Mouse (Mus musculus) embryonic facial prominence, embryonic 10.5 days (tissue): ENCODE measurements at regions not wholly inside any gene's neighbourhood (a gene's known extent, or its start where the extent isn't known, plus 50 kb on each side); places are given as distances from the start of the nearest gene placed in this dataset.

Experiments used
- DNase-seq: peaks from one replicate; pipeline ENCODE4 v3.0.0-alpha.2; 2017; ENCODE audit warnings: low spot score
- H3K27ac ChIP-seq: fragments of 300-500 bp; sonication (generic); replicated peaks from 2 replicates; pipeline ENCODE4 v1.5.1; 2016; ENCODE audit warnings: mild to moderate bottlenecking
- H3K27me3 ChIP-seq: fragments of 300-500 bp; sonication (generic); replicated peaks from 2 replicates; pipeline ENCODE4 v1.6.1; 2016; ENCODE audit warnings: low read depth, mild to moderate bottlenecking; ENCODE audit not compliant: poor library complexity, severe bottlenecking
- H3K36me3 ChIP-seq: fragments of 300-500 bp; sonication (generic); replicated peaks from 2 replicates; pipeline ENCODE4 v1.6.1; 2016; ENCODE audit warnings: mild to moderate bottlenecking, moderate library complexity
- H3K4me1 ChIP-seq: fragments of 300-500 bp; sonication (generic); 2 replicates; pipeline ENCODE4 v1.6.1; 2016
- H3K4me3 ChIP-seq: fragments of 300-500 bp; sonication (generic); 2 replicates; pipeline ENCODE4 v1.5.1; 2016; ENCODE audit warnings: mild to moderate bottlenecking, moderate library complexity
- H3K9me3 ChIP-seq: fragments of 300-500 bp; sonication (generic); 2 replicates; pipeline ENCODE4 v1.6.1; 2016; ENCODE audit warnings: mild to moderate bottlenecking
- WGBS: fragments of 180-500 bp; shearing (Covaris S2); methylation state at CpG from one replicate; pipeline ENCODE4 v1.1.7; 2016; 5-methylcytosine and 5-hydroxymethylcytosine counted together

DNA sequence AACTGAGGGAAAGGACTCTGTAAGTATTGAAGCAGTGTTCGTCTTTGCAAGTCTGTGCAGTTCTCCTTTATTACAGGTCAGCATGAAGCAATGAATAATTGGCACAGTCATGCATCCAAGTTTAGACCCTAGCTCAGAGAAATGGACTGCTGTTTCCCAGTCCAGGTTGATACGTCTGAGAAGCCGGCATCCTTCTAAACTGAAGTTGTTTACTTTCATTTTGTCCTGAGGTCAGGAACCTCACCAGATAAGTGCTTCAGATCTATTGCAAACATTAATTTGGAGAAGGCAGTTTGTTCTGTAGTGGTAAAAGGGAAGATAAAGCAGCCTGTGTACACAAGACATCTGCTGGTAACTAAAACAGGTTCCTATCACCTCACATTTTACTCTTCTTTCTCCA is 1165.6 kb upstream of the Tenm4 start:
- 81% methylated on average over 3 of the region's 3 CpGs for WGBS
- DNase-seq: no peak

DNA sequence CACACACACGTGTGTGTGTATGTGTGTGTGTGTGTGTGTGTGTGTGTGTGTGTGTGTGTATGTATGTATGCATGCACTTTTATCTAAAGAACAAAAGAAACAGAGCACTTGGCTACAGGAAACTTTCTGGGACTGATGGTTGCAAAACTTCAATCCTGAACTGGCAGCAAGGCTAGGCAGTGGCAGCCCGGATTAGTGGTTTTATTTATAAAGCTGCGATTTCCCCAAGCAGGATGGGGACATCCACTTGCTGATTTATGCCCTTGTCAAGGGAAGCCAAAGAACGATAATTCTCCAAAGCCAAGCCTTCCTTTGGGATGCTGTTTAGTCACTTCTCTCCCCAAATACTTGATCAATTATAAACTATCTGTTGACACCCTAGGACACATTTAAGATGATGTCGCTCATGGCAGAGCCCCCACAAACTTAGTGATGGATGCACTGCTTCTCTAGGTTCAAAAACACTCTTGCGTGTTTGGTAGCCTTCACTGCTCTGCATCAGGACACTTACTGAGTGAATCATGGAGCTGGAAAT is 1162.1 kb upstream of the Tenm4 start:
- no peaks in the 10 kb centered on the region for H3K36me3 ChIP-seq
- no peaks in the 10 kb centered on the region for H3K4me1 ChIP-seq
- H3K27ac ChIP-seq: no peak overlapping the region
- no peaks in the 10 kb centered on the region for H3K9me3 ChIP-seq
- H3K27me3 ChIP-seq: no peaks in the 10 kb centered on the region
- 86% methylated on average over 6 of the region's 6 CpGs for WGBS
- H3K4me3 ChIP-seq: no peak overlapping the region
- DNase-seq: no peak

More for the DNA sequence above, 1165.6 kb upstream of the Tenm4 start:
- Histone ChIP-seq H3K27ac (no peak overlapping the region), H3K9me3 (no peaks in the 10 kb centered on the region), H3K36me3 (no peaks in the 10 kb centered on the region), H3K27me3 (no peaks in the 10 kb centered on the region), H3K4me3 (no peak overlapping the region), H3K4me1 (no peaks in the 10 kb centered on the region)

DNA sequence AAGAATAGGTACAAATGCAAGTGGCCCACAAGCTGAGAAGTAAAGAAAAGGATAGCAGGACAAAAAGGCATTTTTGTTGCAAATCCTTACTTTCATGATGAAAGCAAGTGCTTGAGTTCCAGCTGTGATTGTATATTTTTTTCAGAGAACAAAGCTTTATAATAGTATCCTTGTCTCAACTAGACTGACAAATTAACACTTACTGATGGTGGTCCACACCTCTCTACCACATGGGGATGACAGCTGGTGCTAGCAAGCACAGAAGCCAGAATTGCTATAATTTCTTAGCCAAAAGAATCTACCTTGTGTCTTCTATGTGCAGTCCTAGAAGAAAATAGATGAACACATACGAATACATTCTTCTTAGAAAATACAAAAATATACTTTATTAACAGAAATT is 1150.8 kb upstream of the Tenm4 start:
- 92% methylated on average over 1 of the region's 1 CpGs for WGBS
- Histone ChIP-seq H3K27me3 (no peaks in the 10 kb centered on the region), H3K4me3 (no peak overlapping the region), H3K4me1 (no peaks in the 10 kb centered on the region), H3K9me3 (no peaks in the 10 kb centered on the region), H3K36me3 (no peaks in the 10 kb centered on the region), H3K27ac (no peak overlapping the region)
- no peak for DNase-seq

DNA sequence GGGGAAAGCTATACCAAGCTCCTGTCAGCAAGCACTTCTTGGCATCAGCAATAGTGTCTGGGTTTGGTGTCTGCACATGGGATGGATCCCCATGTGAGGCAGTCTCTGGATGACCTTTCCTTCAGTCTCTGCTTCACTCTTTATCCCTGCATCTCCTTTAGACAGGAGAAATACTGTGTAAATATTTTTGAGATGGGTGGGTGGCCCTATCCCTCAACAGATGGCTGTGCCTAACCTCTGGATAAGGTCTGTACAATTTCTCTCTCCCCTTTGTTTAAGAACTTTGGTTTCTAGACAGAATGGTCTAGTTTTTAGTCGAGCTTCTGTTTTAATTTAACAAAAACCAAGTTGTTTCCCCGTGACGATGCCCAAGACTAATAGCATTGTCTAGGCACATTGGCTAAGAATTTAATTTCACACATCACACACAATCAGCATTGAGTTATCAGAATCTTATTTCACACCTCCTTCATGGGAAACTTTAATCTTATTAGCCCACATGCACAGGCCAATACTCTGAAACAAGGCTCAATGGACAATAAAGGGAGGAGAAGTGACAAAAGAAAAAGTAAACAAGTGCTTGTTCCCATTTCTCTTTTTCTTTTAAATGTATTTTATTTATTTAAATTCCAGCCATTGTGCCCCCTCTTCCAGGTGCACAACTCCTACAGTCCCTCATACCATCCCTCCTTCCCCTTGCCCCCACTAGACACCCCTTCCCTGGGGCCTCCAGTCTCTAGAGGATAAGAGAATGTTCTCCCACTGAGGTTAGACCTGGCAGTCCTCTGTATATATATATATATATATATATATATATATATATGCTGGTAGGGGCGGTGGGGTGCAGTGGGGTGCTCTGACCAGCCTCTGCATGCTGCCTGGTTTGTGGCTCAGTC is 1142.9 kb upstream of the Tenm4 start:
- Histone ChIP-seq H3K4me1 (no peaks in the 10 kb centered on the region), H3K9me3 (no peaks in the 10 kb centered on the region), H3K36me3 (no peaks in the 10 kb centered on the region), H3K4me3 (no peak overlapping the region), H3K27ac (no peak overlapping the region), H3K27me3 (no peaks in the 10 kb centered on the region)
- 84% methylated on average over 4 of the region's 4 CpGs for WGBS
- DNase-seq: no peak
